Mouse (Mus musculus) ES-E14 (cell line): Measurements from ENCODE around the gene Spdya.

Experiments
- HCFC1 ChIP-seq: IDR thresholded peaks from 2 replicates; pipeline ENCODE4 v1.6.1; 2012; ENCODE audit warnings: low read length, inconsistent platforms, borderline replicate concordance; ENCODE audit not compliant: insufficient read depth
- MAFK ChIP-seq: IDR thresholded peaks from 2 replicates; pipeline ENCODE4 v1.6.1; 2014; ENCODE audit warnings: mild to moderate bottlenecking, low read depth, low read length, inconsistent platforms; ENCODE audit not compliant: insufficient read depth

DNA sequence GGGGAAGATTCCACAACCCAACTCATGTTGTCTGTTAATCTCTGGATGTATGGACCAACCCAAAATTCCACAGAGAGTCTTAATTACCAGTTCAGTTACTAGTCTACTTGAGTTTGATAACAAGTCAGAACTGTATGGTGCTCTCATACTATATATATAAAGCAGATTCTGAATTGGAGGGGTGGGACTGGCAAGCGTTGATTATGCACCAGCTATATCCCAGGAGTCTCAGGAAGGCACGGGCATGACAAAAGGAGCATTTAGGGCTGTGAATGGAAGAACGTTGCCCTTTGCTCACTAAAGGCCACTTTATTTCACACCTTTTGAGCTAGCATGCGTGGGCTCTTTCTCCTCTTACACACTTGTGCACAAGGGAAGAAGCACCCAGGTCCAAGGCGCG is 511 bp upstream of the Spdya start:
- TF ChIP-seq HCFC1 (no peak), MAFK (no peak)
